In the genomic region with DNA sequence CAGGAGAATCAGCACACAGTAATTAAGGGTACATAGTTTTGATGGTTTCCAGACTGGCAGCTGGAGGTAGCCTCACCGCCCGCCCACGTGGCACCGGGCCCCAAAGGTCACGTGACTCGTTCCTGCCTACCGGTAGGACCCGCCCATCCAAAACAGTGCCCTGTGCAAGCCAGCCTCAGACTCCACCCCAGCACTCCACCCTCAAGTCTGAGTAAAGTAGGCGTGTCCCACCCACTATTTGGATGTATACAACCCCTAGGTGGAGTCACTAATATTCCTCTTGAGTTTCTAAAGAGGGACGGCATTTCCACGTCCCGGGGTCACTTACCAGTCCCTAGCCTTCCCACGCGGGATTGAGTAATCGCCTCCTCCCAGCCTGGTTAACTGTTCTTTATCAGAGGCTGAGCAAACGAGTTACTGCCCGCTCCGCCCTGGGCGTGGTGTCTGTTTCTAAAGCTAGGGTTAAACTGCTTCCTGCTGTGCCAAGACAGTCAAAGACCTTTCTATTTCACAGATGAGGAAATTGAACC, we compare ENCODE assay signal across 8 mouse cellular contexts. TPM values are rescaled to one million over a fixed set of nuclear protein-coding genes. Genes with fewer than 3 reads are reported as not detected.
DNase-seq lines count a peak whose midpoint lies in the region; ATAC-seq lines count a peak whose summit lies in the region.

No protein-coding gene starts in this region.

- ATAC-seq in CD4-positive, CD25-positive, alpha-beta regulatory T cell, adult 4 months: peak; percentile 74

- peak overlapping the region; percentile 84 for H3K27ac ChIP-seq in forebrain, embryonic 10.5 days
- H3K27ac ChIP-seq in midbrain, embryonic 10.5 days (replicated peaks): peak overlapping the region; percentile 82

- 2% methylated on average over 19 of the region's 19 CpGs for WGBS in forebrain, embryonic 10.5 days
- WGBS in large intestine, adult 2 months: 2% methylated on average over 19 of the region's 19 CpGs
- 4% methylated on average over 19 of the region's 19 CpGs for WGBS in midbrain, embryonic 10.5 days

- peaks cover 65% of the 10 kb centered on the region for H3K4me1 ChIP-seq in forebrain, embryonic 10.5 days
- H3K4me1 ChIP-seq in midbrain, embryonic 10.5 days: peaks cover 55% of the 10 kb centered on the region

- no peaks in the 10 kb centered on the region for H3K9me3 ChIP-seq in forebrain, embryonic 10.5 days
- no peaks in the 10 kb centered on the region for H3K9me3 ChIP-seq in midbrain, embryonic 10.5 days (replicated peaks)

- H3K27me3 ChIP-seq in forebrain, embryonic 10.5 days (ENCODE audit: poor library complexity, severe bottlenecking): peaks cover 78% of the 10 kb centered on the region
- H3K27me3 ChIP-seq in midbrain, embryonic 10.5 days (ENCODE audit: low read depth, poor library complexity, severe bottlenecking): peaks cover 79% of the 10 kb centered on the region

- peak overlapping the region; percentile 55 for H3K4me3 ChIP-seq in forebrain, embryonic 10.5 days
- H3K4me3 ChIP-seq in midbrain, embryonic 10.5 days: peak overlapping the region; percentile 58

- H3K36me3 ChIP-seq in forebrain, embryonic 10.5 days (replicated peaks): 0 out of 2 replicates have a peak, but pooled peaks cover 2% of the 10 kb centered on the region
- H3K36me3 ChIP-seq in midbrain, embryonic 10.5 days: no peaks in the 10 kb centered on the region

- intact Hi-C loops in heart, postnatal 14 days (cut with DNase I): no loop called here

- peak; percentile 94 for DNase-seq in adrenal gland, postnatal 10 days
- peak; percentile 71 for DNase-seq in forebrain, embryonic 10.5 days (ENCODE audit: extremely low spot score, low spot score)
- peak; percentile 84 to 85 for DNase-seq in heart, postnatal 14 days
- peak; percentile 96 for DNase-seq in large intestine, adult 2 months (ENCODE audit: low read depth, low spot score)
- peak; percentile 62 for DNase-seq in midbrain, embryonic 10.5 days (ENCODE audit: low spot score)
- DNase-seq in spleen, postnatal 14 days (ENCODE audit: low spot score in 2 of 2): peak; percentile 87 to 90
- DNase-seq in frontal cortex, postnatal 36 days (ENCODE audit: low spot score in 2 of 2): no peak

RNA-seq across cellular contexts. Expression of a gene that starts 1.2 kb away (rescaled TPM):
- polyA plus RNA-seq in CD4-positive, CD25-positive, alpha-beta regulatory T cell, adult 4 months (2017; shearing (Covaris generic)): 10 to 100 TPM; 35.1 to 41.6 TPM
- 1 to 10 TPM; 4.8 to 8.3 TPM for total RNA-seq in adrenal gland, postnatal 10 days (2021)
- 1.4 and 1.5 TPM in 2 replicates for polyA plus RNA-seq in forebrain, embryonic 10.5 days (2016; fragmentation: Nextera tagmentation; extraction: Ambion mirVana)
- total RNA-seq in heart, postnatal 14 days (2021): 1 to 10 TPM; 5.0 to 7.3 TPM
- polyA plus RNA-seq in large intestine, adult 2 months (2012; rRNA removed): 25.5 and 33.4 TPM in 2 replicates
- polyA plus RNA-seq in midbrain, embryonic 10.5 days (2016; fragmentation: Nextera tagmentation; extraction: Ambion mirVana): 0.78 and 0.93 TPM in 2 replicates

RNA-seq across cellular contexts. Expression of a gene that starts 1.4 kb away (rescaled TPM):
- 100 to 1,000 TPM in 1 of 2 experiments, 10 to 100 TPM in 1; 85.5 to 146 TPM for polyA plus RNA-seq in CD4-positive, CD25-positive, alpha-beta regulatory T cell, adult 4 months (2017; shearing (Covaris generic))
- total RNA-seq in adrenal gland, postnatal 10 days (2021): 10 to 100 TPM; 35.5 to 53.2 TPM
- 11.0 and 12.2 TPM in 2 replicates for polyA plus RNA-seq in forebrain, embryonic 10.5 days (2016; fragmentation: Nextera tagmentation; extraction: Ambion mirVana)
- total RNA-seq in heart, postnatal 14 days (2021): 10 to 100 TPM; 27.0 to 30.2 TPM
- 66.3 and 76.5 TPM in 2 replicates for polyA plus RNA-seq in large intestine, adult 2 months (2012; rRNA removed)
- polyA plus RNA-seq in midbrain, embryonic 10.5 days (2016; fragmentation: Nextera tagmentation; extraction: Ambion mirVana): 10.1 and 10.5 TPM in 2 replicates

RNA-seq across cellular contexts. Expression of a gene that starts 16.8 kb away (rescaled TPM):
- polyA plus RNA-seq in CD4-positive, CD25-positive, alpha-beta regulatory T cell, adult 4 months (2017; shearing (Covaris generic)): 1 to 10 TPM in 1 of 2 experiments, not detected in 1; 1.0 TPM
- under 1 TPM; 0.42 to 0.45 TPM for total RNA-seq in adrenal gland, postnatal 10 days (2021)
- 1.8 and 3.2 TPM in 2 replicates for polyA plus RNA-seq in forebrain, embryonic 10.5 days (2016; fragmentation: Nextera tagmentation; extraction: Ambion mirVana)
- total RNA-seq in heart, postnatal 14 days (2021): not detected
- 0.40 and 0.41 TPM in 2 replicates for polyA plus RNA-seq in large intestine, adult 2 months (2012; rRNA removed)
- polyA plus RNA-seq in midbrain, embryonic 10.5 days (2016; fragmentation: Nextera tagmentation; extraction: Ambion mirVana): 1.4 and 2.2 TPM in 2 replicates

RNA-seq across cellular contexts. Expression of a gene that starts 28.8 kb away (rescaled TPM):
- 1 to 10 TPM; 1.0 to 3.2 TPM for polyA plus RNA-seq in CD4-positive, CD25-positive, alpha-beta regulatory T cell, adult 4 months (2017; shearing (Covaris generic))
- total RNA-seq in adrenal gland, postnatal 10 days (2021): under 1 TPM; 0.57 to 0.58 TPM
- 0.17 and 0.58 TPM in 2 replicates for polyA plus RNA-seq in forebrain, embryonic 10.5 days (2016; fragmentation: Nextera tagmentation; extraction: Ambion mirVana)
- total RNA-seq in heart, postnatal 14 days (2021): 1 to 10 TPM in 1 of 2 experiments, under 1 TPM in 1; 0.98 to 2.3 TPM
- not detected in 2 replicates for polyA plus RNA-seq in large intestine, adult 2 months (2012; rRNA removed)
- 0.14 and 0.58 TPM in 2 replicates for polyA plus RNA-seq in midbrain, embryonic 10.5 days (2016; fragmentation: Nextera tagmentation; extraction: Ambion mirVana)

RNA-seq across cellular contexts. Expression of a gene that starts 28.8 kb away (rescaled TPM):
- polyA plus RNA-seq in CD4-positive, CD25-positive, alpha-beta regulatory T cell, adult 4 months (2017; shearing (Covaris generic)): 100 to 1,000 TPM; 110 to 153 TPM
- total RNA-seq in adrenal gland, postnatal 10 days (2021): 10 to 100 TPM; 60.2 to 69.5 TPM
- 36.9 and 38.0 TPM in 2 replicates for polyA plus RNA-seq in forebrain, embryonic 10.5 days (2016; fragmentation: Nextera tagmentation; extraction: Ambion mirVana)
- 100 to 1,000 TPM; 108 to 109 TPM for total RNA-seq in heart, postnatal 14 days (2021)
- 317 and 353 TPM in 2 replicates for polyA plus RNA-seq in large intestine, adult 2 months (2012; rRNA removed)
- 36.2 and 39.4 TPM in 2 replicates for polyA plus RNA-seq in midbrain, embryonic 10.5 days (2016; fragmentation: Nextera tagmentation; extraction: Ambion mirVana)

Comparison
In these comparisons a context has a peak if more than half of its experiments do, and no peak if none do; other contexts are left out.
1. DNase-seq: peak in adrenal gland, postnatal 10 days (single experiment), forebrain, embryonic 10.5 days (single experiment), heart, postnatal 14 days (2 of 2), large intestine, adult 2 months (single experiment), midbrain, embryonic 10.5 days (single experiment) and spleen, postnatal 14 days (2 of 2); none in frontal cortex, postnatal 36 days (0 of 2).
2. RNA of a gene that starts 1.2 kb away (polyA plus RNA-seq): 35.1 to 41.6 TPM in CD4-positive, CD25-positive, alpha-beta regulatory T cell, adult 4 months and 25.5 to 33.4 TPM in large intestine, adult 2 months; 1.4 to 1.5 TPM in forebrain, embryonic 10.5 days and 0.78 to 0.93 TPM in midbrain, embryonic 10.5 days; every median in the first group is over 10 times any median in the second.